Mouse (Mus musculus): Measurements from ENCODE around the gene Tmem41a.
"Not testable (repeated sequence)": the region's sequence is repeated elsewhere in the genome, so short reads cannot be mapped to it uniquely, and the experiment has no call there.

Tmem41a gene

GRCm38 (mm10) chr16:21946761-21947715 lies at the start of gene Tmem41a:
TSS of gene Tmem41a (minus strand) at chr16:21947552.
- peak; percentile 90 for DNase-seq

GRCm38 (mm10) chr16:21996402-21996801 lies 49.0 kb upstream of the Tmem41a start:
- no peak for DNase-seq

DNA sequence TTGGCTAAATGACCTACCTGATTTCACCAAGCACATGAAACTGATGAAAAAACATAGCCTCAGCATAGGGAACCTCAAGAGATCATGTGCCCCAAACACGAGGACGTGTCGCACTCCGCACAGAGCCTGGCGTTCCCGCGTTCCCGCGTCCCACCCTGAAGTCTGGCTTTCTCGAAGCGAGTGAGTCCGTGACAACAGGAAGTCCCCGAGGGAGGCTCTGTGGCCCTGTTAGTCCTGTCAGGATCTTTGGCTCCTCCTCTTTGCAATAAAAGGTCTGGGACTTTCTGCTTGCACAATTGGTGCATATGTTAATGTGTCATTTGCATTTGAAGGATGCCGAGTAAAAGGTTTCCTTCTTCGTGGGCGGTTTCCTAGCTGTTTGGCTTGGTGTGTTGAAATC lies 48.0 kb upstream of the Tmem41a start, which contains the start of gene Liph:
Gene Liph (minus strand): TSS at position 360 of the 400 bp plus-strand sequence.
- peak; percentile 61 for DNase-seq

DNA sequence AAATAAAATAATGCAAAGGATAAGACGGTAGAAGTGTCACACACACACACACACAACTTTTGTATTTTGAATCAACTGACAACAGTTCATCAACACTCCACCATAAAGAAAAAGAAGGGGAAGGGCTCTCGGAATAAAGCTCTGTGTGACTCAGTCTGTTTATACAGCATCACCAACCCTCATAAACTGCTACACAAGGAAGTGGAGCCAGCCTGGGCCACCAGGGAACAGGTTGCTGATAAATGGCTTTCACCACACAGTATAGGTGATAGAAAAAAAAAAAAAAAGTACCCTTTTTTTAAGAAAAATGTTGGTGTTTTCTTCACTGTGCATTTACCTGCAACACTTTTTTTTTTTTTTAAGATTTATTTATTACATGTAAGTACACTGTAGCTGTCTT lies 44.4 kb upstream of the Tmem41a start:
- no peak for DNase-seq

DNA sequence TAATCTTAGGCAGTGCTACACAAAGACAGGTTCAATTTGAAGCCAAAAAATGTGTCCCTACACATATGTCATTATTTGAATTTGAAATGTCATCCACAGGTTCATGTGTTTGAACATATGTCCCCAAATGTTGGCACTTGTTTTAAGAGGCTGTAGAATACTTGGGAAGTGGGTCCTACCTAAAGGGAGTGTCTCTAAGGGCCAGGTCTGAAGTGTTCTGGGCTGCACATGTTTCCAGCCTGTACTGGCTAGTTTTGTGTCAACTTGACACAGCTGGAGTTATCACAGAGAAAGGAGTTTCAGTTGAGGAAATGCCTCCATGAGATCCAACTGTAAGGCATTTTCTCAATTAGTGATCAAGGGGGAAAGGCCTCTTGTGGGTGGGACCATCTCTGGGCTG lies 43.5 kb upstream of the Tmem41a start:
- not testable (repeated sequence) for DNase-seq

- DNase-seq, result no peak
Measured at GRCm38 (mm10) chr16:21987956-21988355, 40.6 kb upstream of the Tmem41a start.

GRCm38 (mm10) chr16:21986191-21986590 lies 38.8 kb upstream of the Tmem41a start:
- DNase-seq, result no peak

DNA sequence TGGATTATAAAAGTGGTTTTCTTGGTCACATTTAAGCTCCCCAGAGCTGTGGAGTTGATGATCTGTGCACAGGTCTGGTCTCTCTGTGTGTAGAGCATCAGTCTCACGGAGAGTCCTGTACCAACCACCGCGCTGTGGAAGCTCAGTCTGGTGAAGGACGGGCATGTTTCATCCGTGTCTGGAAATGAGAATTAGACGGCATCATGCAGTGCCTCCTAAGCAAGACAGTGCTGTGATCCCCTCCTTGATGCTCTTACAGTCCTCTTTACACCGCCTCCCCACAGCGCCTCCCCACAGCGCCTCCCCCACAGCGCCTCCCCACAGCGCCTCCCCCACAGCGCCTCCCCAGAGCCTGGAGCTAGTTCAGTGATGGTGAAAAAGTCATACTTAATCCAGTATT lies 36.7 kb upstream of the Tmem41a start:
- no peak for DNase-seq

DNA sequence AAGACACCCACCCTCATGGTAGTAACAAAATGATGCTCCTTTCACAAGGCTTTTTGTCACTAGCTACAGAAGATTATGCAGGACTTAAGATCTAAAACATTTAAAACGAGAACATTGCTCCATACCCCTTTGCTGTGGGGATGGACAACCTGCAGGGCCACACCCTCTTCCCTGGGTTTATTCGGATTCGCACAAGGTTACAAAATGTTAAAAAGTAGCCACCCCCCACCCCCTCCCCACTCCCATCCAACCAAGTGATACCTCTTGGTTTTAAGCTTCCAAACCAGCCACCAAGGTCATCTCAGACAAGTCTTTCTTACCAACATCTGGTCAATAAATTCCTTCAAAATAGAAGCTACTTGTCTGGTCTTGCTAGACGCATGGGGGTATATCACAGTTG lies 36.2 kb upstream of the Tmem41a start:
- DNase-seq, result no peak

DNA sequence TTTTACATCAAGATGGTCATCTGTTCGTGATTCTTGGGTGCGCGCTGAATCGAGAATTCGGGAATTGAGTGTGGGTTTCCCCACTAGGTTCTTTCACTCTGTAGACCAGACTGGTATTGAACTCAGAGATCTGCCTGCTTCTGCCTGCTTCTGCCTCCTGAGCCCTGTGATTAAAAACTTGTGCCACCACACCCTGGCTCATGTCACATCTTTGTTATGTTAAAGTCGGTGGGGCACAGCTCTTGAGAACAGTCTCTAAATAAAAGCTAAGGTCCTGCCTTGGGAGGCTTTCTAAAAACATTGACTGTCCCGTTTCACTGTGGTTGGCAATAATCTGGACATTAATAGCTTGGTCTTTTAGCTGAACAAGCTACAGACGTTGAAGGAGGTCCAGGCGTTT lies 35.8 kb upstream of the Tmem41a start:
- DNase-seq, result no peak

- no peak for DNase-seq
Measured at GRCm38 (mm10) chr16:21977347-21977746, 30.0 kb upstream of the Tmem41a start.

DNA sequence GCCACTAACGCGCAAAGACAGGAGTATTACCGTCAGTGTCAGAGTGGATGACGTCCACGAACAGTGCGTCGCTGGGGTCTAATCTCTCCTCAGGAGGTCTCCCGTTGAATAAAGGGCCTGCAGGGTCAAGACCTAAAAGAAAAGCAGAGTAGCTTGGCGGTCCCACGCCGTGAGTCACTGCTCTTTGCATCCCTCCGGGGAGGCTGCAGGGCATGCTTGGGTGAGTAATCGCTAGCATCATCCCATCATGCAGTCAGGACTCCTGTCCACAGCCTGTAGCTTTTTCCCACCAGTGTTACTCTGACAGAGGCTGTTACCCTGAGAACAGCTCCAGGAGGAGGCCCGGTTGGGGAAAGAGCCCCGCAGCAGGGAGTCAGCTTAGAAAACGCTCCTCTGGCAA lies 28.9 kb upstream of the Tmem41a start:
- DNase-seq, result peak; percentile 66

- no peak for DNase-seq
Measured at GRCm38 (mm10) chr16:21971446-21971845, 24.1 kb upstream of the Tmem41a start.

- DNase-seq, result no peak
Measured at GRCm38 (mm10) chr16:21970536-21970935, 23.2 kb upstream of the Tmem41a start.

GRCm38 (mm10) chr16:21969874-21970273 lies 22.5 kb upstream of the Tmem41a start:
- DNase-seq, result no peak

GRCm38 (mm10) chr16:21965576-21965975 lies 18.2 kb upstream of the Tmem41a start:
- DNase-seq, result no peak

- DNase-seq, result peak; percentile 44
Measured at GRCm38 (mm10) chr16:21955591-21955990, 8.2 kb upstream of the Tmem41a start.

GRCm38 (mm10) chr16:21928471-21928870 lies 18.9 kb downstream of the Tmem41a start:
- no peak for DNase-seq

DNA sequence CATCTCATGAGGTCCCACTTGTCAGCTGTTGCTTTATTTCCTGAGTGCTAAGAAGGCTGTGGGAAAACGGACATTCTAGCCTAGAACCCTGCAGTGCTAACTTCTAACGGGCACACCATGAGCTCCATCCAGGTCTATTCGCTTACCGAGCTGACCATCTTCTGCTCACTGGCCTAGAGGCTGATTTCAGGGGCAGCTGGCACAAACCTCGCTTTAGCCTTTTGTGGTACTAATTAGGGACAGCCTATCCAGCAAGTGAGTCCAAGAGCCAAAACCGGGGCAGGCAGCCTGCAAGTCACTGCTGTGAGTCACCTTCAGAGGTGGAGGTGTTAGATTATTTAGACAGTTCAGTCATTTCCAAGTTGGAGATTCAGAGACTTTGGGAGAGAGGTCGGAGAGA lies 30.7 kb downstream of the Tmem41a start:
- no peak for DNase-seq

GRCm38 (mm10) chr16:21913347-21913746 lies 34.0 kb downstream of the Tmem41a start:
- DNase-seq, result no peak

GRCm38 (mm10) chr16:21908906-21909305 lies 38.4 kb downstream of the Tmem41a start:
- DNase-seq, result not testable (repeated sequence)

DNA sequence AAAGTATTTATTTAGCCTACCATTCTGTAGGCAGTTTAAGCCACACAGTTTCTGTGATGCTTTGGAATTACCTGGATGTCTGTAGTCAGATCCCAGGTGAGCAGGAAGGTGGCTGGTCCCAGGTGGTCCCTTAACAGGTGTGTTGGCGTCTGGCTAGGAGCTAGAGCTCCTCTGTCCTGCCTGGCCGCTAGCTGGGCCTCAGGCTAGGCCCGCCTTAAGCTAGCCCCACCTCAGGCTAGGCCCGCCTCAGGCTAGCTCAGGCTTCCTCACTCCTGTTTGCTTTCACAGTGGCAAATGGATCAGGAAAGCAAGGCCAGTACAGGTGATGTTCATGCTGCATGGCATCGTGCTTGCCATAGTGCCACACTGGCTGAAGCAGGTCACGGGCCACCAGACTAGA lies 40.5 kb downstream of the Tmem41a start:
- no peak for DNase-seq

DNA sequence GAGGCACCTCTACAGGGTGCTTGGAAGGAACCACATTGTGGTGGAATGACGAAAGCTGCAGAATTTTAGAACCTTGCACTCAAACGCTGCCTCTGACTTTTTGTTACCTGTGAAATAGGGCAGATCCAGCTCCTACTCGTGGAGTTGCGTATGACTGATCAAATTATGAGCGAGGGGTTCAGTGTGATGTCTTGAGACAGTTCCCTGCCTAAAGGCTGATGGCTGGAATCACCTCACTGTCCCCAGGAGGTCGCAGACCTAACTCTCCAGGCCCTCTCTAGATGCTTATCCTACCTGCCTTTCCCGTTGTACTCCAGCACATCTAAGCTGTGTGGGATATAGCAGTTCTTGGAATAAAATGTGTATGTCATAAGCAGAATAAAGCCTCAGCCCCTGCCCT lies 41.4 kb downstream of the Tmem41a start:
- DNase-seq, result no peak

GRCm38 (mm10) chr16:21904636-21905035 lies 42.7 kb downstream of the Tmem41a start:
- no peak for DNase-seq

DNA sequence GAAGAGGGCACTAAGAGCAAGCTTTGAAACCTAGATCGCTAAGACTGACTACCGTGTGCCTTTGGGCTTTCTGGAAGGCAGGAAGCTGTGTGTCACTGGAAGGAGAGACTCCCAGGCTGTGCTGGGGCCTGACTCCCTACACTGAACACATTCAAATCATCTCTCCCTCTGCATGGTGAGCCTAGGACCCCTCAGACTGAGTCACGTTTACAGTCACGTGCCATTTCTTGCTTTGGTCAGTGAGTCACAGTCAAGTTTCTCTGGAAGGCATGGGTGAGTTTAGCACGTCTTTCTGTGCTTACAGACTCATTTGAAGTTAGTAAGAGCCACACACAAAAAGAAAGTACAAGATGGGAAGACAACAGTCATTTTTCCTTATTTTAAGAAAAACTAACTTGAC lies 46.1 kb downstream of the Tmem41a start:
- no peak for DNase-seq

All from retina, postnatal 1 day (tissue).